Mouse (Mus musculus) gastrocnemius, postnatal 10 days (tissue): ENCODE results near the gene Plek2. TPM values are rescaled to one million over a fixed set of nuclear protein-coding genes. Genes with fewer than 3 reads are reported as not detected.

Experiments used
- total RNA-seq, 2 experiments: library from RNA; stranded (reverse); gene quantifications; 2 replicates each; pipeline ENCODE4 v1.2.3; 2021

The Plek2 gene
- total RNA-seq, 2 experiments from 2014 or later: 0.50 TPM; not detected in 1

Other genes starting within 250 kb of the Plek2 start
- gene Fam71d, start 215.4 kb downstream of the Plek2 start, total RNA-seq: not detected
- gene Mpp5, start 158.1 kb downstream of the Plek2 start, total RNA-seq: 10 to 100 TPM; 22.1 to 22.4 TPM
- 10 to 100 TPM; 44.2 to 48.0 TPM for gene Atp6v1d, start 45.3 kb downstream of the Plek2 start, total RNA-seq
- 10 to 100 TPM; 45.9 to 48.7 TPM for gene Eif2s1, start 45.1 kb downstream of the Plek2 start, total RNA-seq
- gene Tmem229b, start 100.7 kb upstream of the Plek2 start, total RNA-seq: 1 to 10 TPM; 8.5 to 9.5 TPM
- 1 to 10 TPM; 1.3 to 1.4 TPM for gene Plekhh1, start 122.2 kb upstream of the Plek2 start, total RNA-seq
- 1 to 10 TPM; 2.8 to 3.1 TPM for gene Pigh, start 182.7 kb upstream of the Plek2 start, total RNA-seq
- gene Arg2, start 223.8 kb upstream of the Plek2 start, total RNA-seq: not detected